Mouse (Mus musculus) ES-E14 (cell line): ENCODE measurements at regions not wholly inside any gene's neighbourhood (a gene's known extent, or its start where the extent isn't known, plus 50 kb on each side); places are given as distances from the start of the nearest gene placed in this dataset.

Experiments
- DNase-seq: peaks from one replicate; pipeline ENCODE4 v3.0.0-alpha.2; 2013; ENCODE audit warnings: low read depth, low spot score
- H3K27ac ChIP-seq: 2 replicates; pipeline ENCODE4 v1.5.1; 2012; ENCODE audit warnings: low read depth, mild to moderate bottlenecking, low read length, moderate library complexity, mixed read lengths; ENCODE audit not compliant: poor library complexity, insufficient read depth, severe bottlenecking
- H3K36me3 ChIP-seq: 2 replicates; pipeline ENCODE4 v1.6.1; 2012; ENCODE audit warnings: mild to moderate bottlenecking, low read length, moderate library complexity, mixed read lengths; ENCODE audit not compliant: control insufficient read depth, poor library complexity, insufficient read depth, severe bottlenecking
- H3K4me1 ChIP-seq, 2 experiments: fragments of 150-350 bp in 1 of 2; sonication (generic) in 1 of 2; 2 replicates each; pipeline ENCODE4 v1.6.1; 2012; ENCODE audit warnings: low read length in 2 of 2, mild to moderate bottlenecking in 1 of 2, mixed read lengths in 1 of 2; ENCODE audit not compliant: control insufficient read depth in 2 of 2, insufficient read depth in 2 of 2, poor library complexity in 1 of 2
- H3K4me3 ChIP-seq, 2 experiments: fragments of 150-350 bp in 1 of 2; sonication (generic) in 1 of 2; 2 replicates each; pipeline ENCODE4 v1.5.1; 2012; ENCODE audit warnings: low read length in 2 of 2, low read depth in 1 of 2, mild to moderate bottlenecking in 1 of 2, mixed read lengths in 1 of 2; ENCODE audit not compliant: insufficient read depth in 1 of 2, poor library complexity in 1 of 2, severe bottlenecking in 1 of 2
- H3K9ac ChIP-seq: 2 replicates; pipeline ENCODE4 v1.6.1; 2012; ENCODE audit warnings: low read depth, mild to moderate bottlenecking, low read length, mixed read lengths; ENCODE audit not compliant: poor library complexity, insufficient read depth, severe bottlenecking
- H3K9me3 ChIP-seq: fragments of 150-350 bp; sonication (generic); 2 replicates; pipeline ENCODE4 v1.6.1; 2012; ENCODE audit warnings: low read depth, mild to moderate bottlenecking, low read length; ENCODE audit not compliant: control insufficient read depth, insufficient read depth
- CHD2 ChIP-seq: IDR thresholded peaks from 2 replicates; pipeline ENCODE4 v1.6.1; 2014; ENCODE audit warnings: mild to moderate bottlenecking, low read depth, low read length, inconsistent platforms
- HCFC1 ChIP-seq: IDR thresholded peaks from 2 replicates; pipeline ENCODE4 v1.6.1; 2012; ENCODE audit warnings: low read length, inconsistent platforms, borderline replicate concordance; ENCODE audit not compliant: insufficient read depth
- MAFK ChIP-seq: IDR thresholded peaks from 2 replicates; pipeline ENCODE4 v1.6.1; 2014; ENCODE audit warnings: mild to moderate bottlenecking, low read depth, low read length, inconsistent platforms; ENCODE audit not compliant: insufficient read depth
- ZC3H11A ChIP-seq: IDR thresholded peaks from 2 replicates; pipeline ENCODE4 v1.6.1; 2012; ENCODE audit warnings: low read depth, mild to moderate bottlenecking, inconsistent platforms, low read length, borderline replicate concordance
- ZNF384 ChIP-seq: IDR thresholded peaks from 2 replicates; pipeline ENCODE4 v1.6.1; 2012; ENCODE audit warnings: low read depth, low read length, inconsistent platforms
- in situ Hi-C, 2 experiments: fragments of 600-800 bp; cut with MboI; formaldehyde crosslinking; loops; one replicate each; pipeline ENCODE4 v1.15.1; 2025; ENCODE audit warnings: low sequenced_read_pairs in 2 of 2, inconsistent platforms in 1 of 2; ENCODE audit not compliant: unreplicated experiment in 2 of 2

- DNase-seq, result no peak
- in situ Hi-C loops, result no loop called here
- H3K4me3 ChIP-seq, result no peak overlapping the region
Observed at GRCm38 (mm10) chr3:41172306-41173215, 89.7 kb upstream of the Pgrmc2 start.

GRCm38 (mm10) chr3:41171772-41172171 is 88.9 kb upstream of the Pgrmc2 start:
- no peak overlapping the region for H3K9ac ChIP-seq
- no peak overlapping the region for H3K4me3 ChIP-seq
- H3K9me3 ChIP-seq, result no peaks in the 10 kb centered on the region
- DNase-seq, result no peak
- H3K27ac ChIP-seq, result no peak overlapping the region
- H3K4me1 ChIP-seq, result peaks cover 0 to 7% of the 10 kb centered on the region in 2 experiments; a peak in 1 of 4 replicates
- in situ Hi-C loops, result no loop called here
- no peaks in the 10 kb centered on the region for H3K36me3 ChIP-seq
- TF ChIP-seq HCFC1 (no peak), CHD2 (no peak), MAFK (peak; percentile 96), ZNF384 (no peak), ZC3H11A (no peak)

More at GRCm38 (mm10) chr3:41172306-41173215, 89.7 kb upstream of the Pgrmc2 start:
- H3K36me3 ChIP-seq, result no peaks in the 10 kb centered on the region
- H3K4me1 ChIP-seq, result peaks cover 0 to 7% of the 10 kb centered on the region in 2 experiments; a peak in 1 of 4 replicates
- no peak for TF ChIP-seq HCFC1
- no peak for TF ChIP-seq CHD2
- no peak for TF ChIP-seq ZC3H11A
- TF ChIP-seq ZNF384, result no peak
- no peak for TF ChIP-seq MAFK
- H3K9me3 ChIP-seq, result no peaks in the 10 kb centered on the region
- H3K9ac ChIP-seq, result no peak overlapping the region
- H3K27ac ChIP-seq, result no peak overlapping the region

DNA sequence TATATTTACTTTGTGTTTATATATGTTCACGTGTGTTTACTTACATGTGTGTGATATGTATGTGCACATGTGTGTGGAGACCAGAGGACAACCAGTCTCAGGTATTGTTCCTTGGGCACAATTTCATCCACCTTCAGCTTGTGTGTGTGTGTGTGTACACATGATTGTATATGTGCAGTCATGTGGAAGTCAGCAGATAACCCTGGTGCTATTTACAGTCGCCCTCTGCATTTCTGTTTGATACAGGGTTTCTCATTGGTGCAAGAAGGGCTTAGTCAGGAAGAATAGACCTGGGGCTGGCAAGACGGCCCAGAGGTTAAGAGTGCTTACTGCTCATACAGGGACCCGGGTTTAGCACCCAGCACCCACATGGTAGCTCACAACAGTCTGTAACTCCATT is 88.5 kb upstream of the Pgrmc2 start:
- in situ Hi-C loops, result no loop called here
- Histone ChIP-seq H3K4me1 (peaks cover 0 to 7% of the 10 kb centered on the region in 2 experiments; a peak in 1 of 4 replicates), H3K27ac (no peak overlapping the region), H3K9ac (no peak overlapping the region), H3K9me3 (no peaks in the 10 kb centered on the region), H3K36me3 (no peaks in the 10 kb centered on the region), H3K4me3 (no peak overlapping the region)
- TF ChIP-seq ZNF384 (no peak), MAFK (no peak), ZC3H11A (no peak), HCFC1 (no peak), CHD2 (no peak)
- DNase-seq, result no peak

DNA sequence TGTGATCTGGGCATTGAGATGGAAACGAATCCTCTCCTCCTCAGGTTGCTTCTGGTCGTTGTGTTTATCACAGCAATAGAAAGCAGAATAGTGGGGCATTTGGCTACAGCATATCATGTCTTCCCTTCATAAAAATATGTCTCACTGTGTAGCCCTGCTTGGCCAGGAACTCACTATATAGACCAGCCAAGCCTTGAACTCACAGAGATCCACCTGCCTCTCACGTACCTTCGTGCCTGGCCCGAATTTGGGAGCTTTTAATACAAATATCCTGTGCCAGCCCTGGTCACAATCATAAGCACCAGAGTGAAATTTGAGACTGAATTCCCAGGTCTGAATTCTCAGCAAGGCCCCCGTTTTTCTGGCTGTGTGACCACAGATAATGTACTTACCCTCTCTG is 87.7 kb upstream of the Pgrmc2 start:
- Histone ChIP-seq H3K27ac (no peak overlapping the region), H3K9ac (no peak overlapping the region), H3K9me3 (no peaks in the 10 kb centered on the region), H3K4me1 (peaks cover 0 to 7% of the 10 kb centered on the region in 2 experiments; a peak in 1 of 4 replicates), H3K36me3 (no peaks in the 10 kb centered on the region), H3K4me3 (no peak overlapping the region)
- in situ Hi-C loops, result no loop called here
- no peak for DNase-seq
- TF ChIP-seq MAFK (no peak), CHD2 (no peak), ZNF384 (no peak), ZC3H11A (no peak), HCFC1 (no peak)

DNA sequence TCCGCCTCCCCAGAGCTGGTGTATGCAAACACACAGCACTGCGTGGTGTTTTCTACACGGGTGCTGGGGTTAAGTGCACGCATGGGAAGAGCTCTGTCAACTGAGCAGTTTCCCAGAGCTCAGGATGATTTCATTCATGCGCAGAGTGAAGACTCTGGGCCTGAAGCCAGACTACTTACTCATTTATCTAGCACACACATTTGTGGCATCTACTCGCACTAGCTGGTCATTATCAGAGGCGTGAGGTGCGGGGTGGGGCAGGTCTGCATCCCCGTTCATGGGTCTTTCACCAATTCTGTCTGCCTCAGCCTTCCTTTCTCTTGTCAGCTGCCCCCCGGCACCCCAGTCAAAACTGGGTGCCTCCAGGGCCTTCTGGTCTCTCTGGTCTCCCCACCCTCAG is 86.6 kb upstream of the Pgrmc2 start:
- Histone ChIP-seq H3K36me3 (no peaks in the 10 kb centered on the region), H3K4me3 (no peak overlapping the region), H3K27ac (no peak overlapping the region), H3K4me1 (peaks cover 0 to 7% of the 10 kb centered on the region in 2 experiments; a peak in 1 of 4 replicates), H3K9me3 (no peaks in the 10 kb centered on the region), H3K9ac (no peak overlapping the region)
- TF ChIP-seq MAFK (no peak), HCFC1 (no peak), ZC3H11A (no peak), CHD2 (no peak), ZNF384 (no peak)
- DNase-seq, result no peak
- in situ Hi-C loops, result no loop called here
